Mouse (Mus musculus) lung, adult 2 months (tissue): Measurements from ENCODE around the gene Mecom.

ENCODE experiments used
- CTCF ChIP-seq: fragments of 200-500 bp; IDR thresholded peaks from 2 replicates; pipeline ENCODE4 v1.5.1; 2011; ENCODE audit warnings: mild to moderate bottlenecking, low read length, control low read depth; ENCODE audit not compliant: insufficient read depth
- POLR2A ChIP-seq: fragments of 200-500 bp; IDR thresholded peaks from 2 replicates; pipeline ENCODE4 v1.6.1; 2011; ENCODE audit warnings: low read depth, mild to moderate bottlenecking, control low read depth, low read length, borderline replicate concordance; ENCODE audit errors: extremely low read depth

DNA sequence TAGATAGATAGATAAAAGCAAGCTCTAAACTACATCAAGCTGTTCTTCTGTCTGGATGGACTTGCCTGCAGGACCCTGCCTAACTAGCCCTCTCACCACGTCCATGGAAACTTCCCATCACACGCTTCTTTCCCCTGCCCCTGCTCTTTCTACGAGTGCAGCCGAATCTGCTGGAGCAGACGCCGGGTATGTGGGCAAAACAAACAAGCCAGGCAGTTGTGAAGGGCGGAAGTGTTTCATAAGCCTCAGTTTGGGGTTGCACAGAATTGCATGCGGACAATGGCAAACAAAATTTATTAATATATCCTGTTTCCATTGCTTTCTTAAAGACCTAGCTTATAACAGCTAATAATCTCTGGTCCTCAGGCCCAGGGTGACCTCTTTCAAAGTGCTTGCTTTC, 91.9 kb downstream of the Mecom start:
- no peak for TF ChIP-seq CTCF
- TF ChIP-seq POLR2A, result no peak
